Mouse (Mus musculus): ENCODE measurements around the gene Hdac7.

- TF ChIP-seq CTCF (IDR thresholded peaks at IDR 0.05; ENCODE audit: low read depth) (no peak), EP300 (IDR thresholded peaks at IDR 0.05; ENCODE audit: low read depth) (no peak)
Observed at GRCm38 (mm10) chr15:97843247-97843651, 1.1 kb downstream of the Hdac7 start.

All from liver, embryonic 14.5 days (tissue).